Mouse (Mus musculus): ENCODE data around the gene Tomm7. TPM values are rescaled to one million over a fixed set of nuclear protein-coding genes. Genes with fewer than 3 reads are reported as not detected.

The Tomm7 gene
- total RNA-seq, 2 experiments from 2014 or later, result 108 to 109 TPM

Other genes with a start within 250 kb of the Tomm7 start
- 10 to 100 TPM; 48.6 to 53.2 TPM for gene Srpk2, start 159.5 kb downstream of the Tomm7 start, total RNA-seq (2021)
- 10 to 100 TPM; 12.2 to 13.8 TPM for gene Pus7, start 60.5 kb downstream of the Tomm7 start, total RNA-seq (2021)
- 10 to 100 TPM; 17.1 to 17.4 TPM for gene Rint1, start 56.5 kb downstream of the Tomm7 start, total RNA-seq (2021)
- gene Fam126a, start 186.5 kb upstream of the Tomm7 start, total RNA-seq (2021), result 10 to 100 TPM; 57.8 to 70.4 TPM